Mouse (Mus musculus) hindbrain, embryonic 14.5 days (tissue): ENCODE data around the gene Kcnmb2. TPM values are rescaled to one million over a fixed set of nuclear protein-coding genes. Genes with fewer than 3 reads are reported as not detected.

ENCODE experiments used
- ATAC-seq: fragments of 200-750 bp; cut with Nextera tagmentation; 2 replicates; pipeline ENCODE4 v1.8.0; 2017; ENCODE audit warnings: moderate number of reproducible peaks, mild to moderate bottlenecking, moderate TSS enrichment, moderate library complexity; ENCODE audit not compliant: low FRiP score
- DNase-seq: peaks from one replicate; pipeline ENCODE4 v3.0.0-alpha.2; 2015; ENCODE audit warnings: low spot score
- H3K27ac ChIP-seq: fragments of 300-500 bp; sonication (generic); 2 replicates; pipeline ENCODE4 v1.5.1; 2014; ENCODE audit warnings: mild to moderate bottlenecking, moderate library complexity
- H3K27me3 ChIP-seq: fragments of 300-500 bp; sonication (generic); 2 replicates; pipeline ENCODE4 v1.6.1; 2014; ENCODE audit warnings: mild to moderate bottlenecking, low read length, mixed read lengths; ENCODE audit not compliant: control insufficient read depth, insufficient read depth
- H3K36me3 ChIP-seq: fragments of 300-500 bp; sonication (generic); replicated peaks from 2 replicates; pipeline ENCODE4 v1.6.1; 2014; ENCODE audit not compliant: control insufficient read depth, insufficient read depth
- H3K4me1 ChIP-seq: fragments of 300-500 bp; sonication (generic); replicated peaks from 2 replicates; pipeline ENCODE4 v1.6.1; 2014; ENCODE audit warnings: antibody characterized with exemption, low read length, mixed read lengths; ENCODE audit not compliant: control insufficient read depth, insufficient read depth
- H3K4me2 ChIP-seq: fragments of 300-500 bp; sonication (generic); replicated peaks from 2 replicates; pipeline ENCODE4 v1.6.1; 2014; ENCODE audit warnings: mild to moderate bottlenecking, moderate library complexity
- H3K4me3 ChIP-seq: fragments of 300-500 bp; sonication (generic); replicated peaks from 2 replicates; pipeline ENCODE4 v1.5.1; 2014; ENCODE audit warnings: mild to moderate bottlenecking, low read length
- H3K9ac ChIP-seq: fragments of 300-500 bp; sonication (generic); 2 replicates; pipeline ENCODE4 v1.6.1; 2014
- H3K9me3 ChIP-seq: fragments of 300-500 bp; sonication (generic); 2 replicates; pipeline ENCODE4 v1.6.1; 2016; ENCODE audit warnings: low read length; ENCODE audit not compliant: control insufficient read depth
- WGBS: fragments of 180-500 bp; shearing (Covaris S2); extraction: QIAGEN DNeasy Blood & Tissue Kit; methylation state at CpG from one replicate; pipeline ENCODE4 v1.1.7; 2014; 5-methylcytosine and 5-hydroxymethylcytosine counted together
- polyA plus RNA-seq: library from polyadenylated mRNA; unstranded; fragments of >200 nt; fragmentation: Nextera tagmentation; extraction: Ambion mirVana; gene quantifications from 2 replicates; pipeline ENCODE4 v1.2.1, GENCODE M21; 2014

Kcnmb2 gene
- polyA plus RNA-seq, 1 experiment from 2014 or later = 12.7 TPM

- no peaks in the 10 kb centered on the region for H3K36me3 ChIP-seq
- H3K4me1 ChIP-seq = no peaks in the 10 kb centered on the region
- no peak overlapping the region for H3K4me3 ChIP-seq
- no peaks in the 10 kb centered on the region for H3K9me3 ChIP-seq
- no peak overlapping the region for H3K4me2 ChIP-seq
- H3K27me3 ChIP-seq = no peaks in the 10 kb centered on the region
- no peak for ATAC-seq
- H3K9ac ChIP-seq = no peak overlapping the region
- DNase-seq = no peak
- WGBS = 79% methylated on average over 10 of the region's 10 CpGs
- H3K27ac ChIP-seq = no peak overlapping the region
These were observed 199.1 kb downstream of the Kcnmb2 start for GRCm38 (mm10) chr3:32101391-32101790.

GRCm38 (mm10) chr3:32119851-32120250, 217.5 kb downstream of the Kcnmb2 start:
- Histone ChIP-seq H3K27me3 (no peaks in the 10 kb centered on the region), H3K4me3 (no peak overlapping the region), H3K9ac (no peak overlapping the region), H3K4me1 (no peaks in the 10 kb centered on the region), H3K36me3 (no peaks in the 10 kb centered on the region), H3K27ac (no peak overlapping the region), H3K4me2 (no peak overlapping the region), H3K9me3 (no peaks in the 10 kb centered on the region)
- 89% methylated on average over 5 of the region's 5 CpGs for WGBS
- ATAC-seq (no peak), DNase-seq (no peak)

- no peak overlapping the region for H3K9ac ChIP-seq
- H3K4me2 ChIP-seq = no peak overlapping the region
- H3K27ac ChIP-seq = no peak overlapping the region
- no peaks in the 10 kb centered on the region for H3K27me3 ChIP-seq
- H3K36me3 ChIP-seq = no peaks in the 10 kb centered on the region
- 71% methylated on average over 3 of the region's 3 CpGs for WGBS
- no peaks in the 10 kb centered on the region for H3K4me1 ChIP-seq
- ATAC-seq (no peak), DNase-seq (no peak)
- H3K4me3 ChIP-seq = no peak overlapping the region
- no peaks in the 10 kb centered on the region for H3K9me3 ChIP-seq
These were observed 219.4 kb downstream of the Kcnmb2 start for GRCm38 (mm10) chr3:32121731-32122130.

- WGBS = 64% methylated on average over 4 of the region's 4 CpGs
- no peak overlapping the region for H3K4me2 ChIP-seq
- no peaks in the 10 kb centered on the region for H3K36me3 ChIP-seq
- DNase-seq = no peak
- H3K4me1 ChIP-seq = 0 out of 2 replicates have a peak, but pooled peaks cover 7% of the 10 kb centered on the region
- no peaks in the 10 kb centered on the region for H3K9me3 ChIP-seq
- no peak overlapping the region for H3K9ac ChIP-seq
- no peak overlapping the region for H3K27ac ChIP-seq
- no peak for ATAC-seq
- no peak overlapping the region for H3K4me3 ChIP-seq
- H3K27me3 ChIP-seq = no peaks in the 10 kb centered on the region
These were observed 223.1 kb downstream of the Kcnmb2 start for GRCm38 (mm10) chr3:32125431-32125830.

- H3K4me1 ChIP-seq = peaks cover 7% of the 10 kb centered on the region; the same call in 1 of the 2 replicates
- DNase-seq (no peak), ATAC-seq (no peak)
- H3K4me2 ChIP-seq = no peak overlapping the region
- H3K9ac ChIP-seq = no peak overlapping the region
- no peak overlapping the region for H3K4me3 ChIP-seq
- no peaks in the 10 kb centered on the region for H3K27me3 ChIP-seq
- no peaks in the 10 kb centered on the region for H3K36me3 ChIP-seq
- WGBS = 2% methylated on average over 5 of the region's 5 CpGs
- H3K9me3 ChIP-seq = no peaks in the 10 kb centered on the region
- no peak overlapping the region for H3K27ac ChIP-seq
These were observed 226.1 kb downstream of the Kcnmb2 start for GRCm38 (mm10) chr3:32128391-32128790.

GRCm38 (mm10) chr3:32130696-32131095, 228.4 kb downstream of the Kcnmb2 start:
- no peak overlapping the region for H3K4me3 ChIP-seq

GRCm38 (mm10) chr3:32132395-32133004, 230.2 kb downstream of the Kcnmb2 start:
- H3K4me1 ChIP-seq = peaks cover 7% of the 10 kb centered on the region; the same call in 1 of the 2 replicates
- DNase-seq = no peak
- no peaks in the 10 kb centered on the region for H3K27me3 ChIP-seq
- H3K9me3 ChIP-seq = no peaks in the 10 kb centered on the region
- H3K4me2 ChIP-seq = no peak overlapping the region
- ATAC-seq = no peak
- WGBS = 68% methylated on average over 3 of the region's 3 CpGs
- H3K4me3 ChIP-seq = no peak overlapping the region
- H3K36me3 ChIP-seq = no peaks in the 10 kb centered on the region
- no peak overlapping the region for H3K27ac ChIP-seq
- no peak overlapping the region for H3K9ac ChIP-seq

More at GRCm38 (mm10) chr3:32130696-32131095, 228.4 kb downstream of the Kcnmb2 start:
- WGBS = 70% methylated on average over 1 of the region's 1 CpGs
- peaks cover 7% of the 10 kb centered on the region; the same call in 1 of the 2 replicates for H3K4me1 ChIP-seq
- H3K27me3 ChIP-seq = no peaks in the 10 kb centered on the region
- no peak for DNase-seq
- H3K36me3 ChIP-seq = no peaks in the 10 kb centered on the region
- ATAC-seq = no peak
- H3K9me3 ChIP-seq = no peaks in the 10 kb centered on the region
- H3K27ac ChIP-seq = no peak overlapping the region
- H3K9ac ChIP-seq = no peak overlapping the region
- H3K4me2 ChIP-seq = no peak overlapping the region

- Histone ChIP-seq H3K9me3 (no peaks in the 10 kb centered on the region), H3K4me3 (no peak overlapping the region), H3K9ac (no peak overlapping the region), H3K36me3 (no peaks in the 10 kb centered on the region), H3K4me2 (no peak overlapping the region), H3K27ac (no peak overlapping the region), H3K27me3 (no peaks in the 10 kb centered on the region), H3K4me1 (no peaks in the 10 kb centered on the region)
- DNase-seq = no peak
- 91% methylated on average over 5 of the region's 5 CpGs for WGBS
- ATAC-seq = no peak
These were observed 241.9 kb downstream of the Kcnmb2 start for GRCm38 (mm10) chr3:32144194-32144593.

- H3K4me2 ChIP-seq = no peak overlapping the region
- no peak overlapping the region for H3K9ac ChIP-seq
- DNase-seq (no peak), ATAC-seq (0 out of 2 replicates have a peak, but pooled peaks have one; percentile 34)
- WGBS = 56% methylated on average over 3 of the region's 3 CpGs
- no peaks in the 10 kb centered on the region for H3K4me1 ChIP-seq
- H3K4me3 ChIP-seq = no peak overlapping the region
- no peak overlapping the region for H3K27ac ChIP-seq
- no peaks in the 10 kb centered on the region for H3K27me3 ChIP-seq
- no peaks in the 10 kb centered on the region for H3K36me3 ChIP-seq
- no peaks in the 10 kb centered on the region for H3K9me3 ChIP-seq
These were observed 242.3 kb downstream of the Kcnmb2 start for GRCm38 (mm10) chr3:32144655-32145054.

- Histone ChIP-seq H3K27me3 (no peaks in the 10 kb centered on the region), H3K4me3 (no peak overlapping the region), H3K4me2 (no peak overlapping the region), H3K9ac (no peak overlapping the region), H3K9me3 (no peaks in the 10 kb centered on the region), H3K4me1 (no peaks in the 10 kb centered on the region), H3K36me3 (no peaks in the 10 kb centered on the region), H3K27ac (no peak overlapping the region)
- ATAC-seq = no peak
- DNase-seq = no peak
- 72% methylated on average over 4 of the region's 4 CpGs for WGBS
These were observed 245.4 kb downstream of the Kcnmb2 start for GRCm38 (mm10) chr3:32147739-32148138.
